Mouse (Mus musculus) adrenal gland, postnatal 25 days (tissue): Measurements from ENCODE around the gene Gucy2g. TPM values are rescaled to one million over a fixed set of nuclear protein-coding genes. Genes with fewer than 3 reads are reported as not detected.

Experiments used
- DNase-seq: peaks from one replicate; pipeline ENCODE4 v3.0.0; 2021; ENCODE audit warnings: mixed read lengths
- long read RNA-seq: library from polyadenylated mRNA; stranded (forward); transcript quantifications from one replicate; pipeline ENCODE4 v2.0.0, GENCODE M21; 2021
- total RNA-seq: library from RNA; stranded (reverse); gene quantifications from 2 replicates; pipeline ENCODE4 v1.2.3, GENCODE M21; 2021

Gene Gucy2g
- total RNA-seq, result not detected in 2 replicates
- long read RNA-seq, result 0 reads

- no peak for DNase-seq
Observed at GRCm38 (mm10) chr19:55241186-55241645, at the start of gene Gucy2g. TSS of gene Gucy2g (minus strand) at chr19:55241236.

GRCm38 (mm10) chr19:55288974-55289373, 47.9 kb upstream of the Gucy2g start:
- no peak for DNase-seq

GRCm38 (mm10) chr19:55286034-55286433, 45.0 kb upstream of the Gucy2g start:
- DNase-seq, result no peak

GRCm38 (mm10) chr19:55284093-55284492, 43.1 kb upstream of the Gucy2g start:
- no peak for DNase-seq

GRCm38 (mm10) chr19:55276770-55277169, 35.7 kb upstream of the Gucy2g start:
- DNase-seq, result no peak

GRCm38 (mm10) chr19:55276100-55276499, 35.1 kb upstream of the Gucy2g start:
- DNase-seq, result no peak

- DNase-seq, result no peak
Observed at GRCm38 (mm10) chr19:55273340-55273739, 32.3 kb upstream of the Gucy2g start.

GRCm38 (mm10) chr19:55271448-55271847, 30.4 kb upstream of the Gucy2g start:
- DNase-seq, result no peak

- DNase-seq, result no peak
Observed at GRCm38 (mm10) chr19:55269051-55269450, 28.0 kb upstream of the Gucy2g start.

GRCm38 (mm10) chr19:55268150-55268549, 27.1 kb upstream of the Gucy2g start:
- DNase-seq, result no peak

GRCm38 (mm10) chr19:55266786-55267185, 25.8 kb upstream of the Gucy2g start:
- DNase-seq, result no peak

GRCm38 (mm10) chr19:55265269-55265668, 24.2 kb upstream of the Gucy2g start:
- no peak for DNase-seq

- no peak for DNase-seq
Observed at GRCm38 (mm10) chr19:55260389-55261184, 19.6 kb upstream of the Gucy2g start.

- DNase-seq, result no peak
Observed at GRCm38 (mm10) chr19:55258514-55258913, 17.5 kb upstream of the Gucy2g start.

GRCm38 (mm10) chr19:55257656-55258375, 16.8 kb upstream of the Gucy2g start:
- DNase-seq, result no peak

GRCm38 (mm10) chr19:55256156-55256555, 15.1 kb upstream of the Gucy2g start:
- no peak for DNase-seq

GRCm38 (mm10) chr19:55254513-55255016, 13.5 kb upstream of the Gucy2g start:
- no peak for DNase-seq

GRCm38 (mm10) chr19:55253570-55254441, 12.8 kb upstream of the Gucy2g start:
- DNase-seq, result peak; percentile 67

GRCm38 (mm10) chr19:55253239-55253569, 12.2 kb upstream of the Gucy2g start:
- peak; percentile 10 for DNase-seq

- DNase-seq, result no peak
Observed at GRCm38 (mm10) chr19:55251383-55252124, 10.5 kb upstream of the Gucy2g start, which contains the start of gene Acsl5. TSS of gene Acsl5 (plus strand) at chr19:55251938.

GRCm38 (mm10) chr19:55250451-55250850, 9.4 kb upstream of the Gucy2g start:
- DNase-seq, result no peak
